8 mouse cellular contexts compared by ENCODE assay signal in the genomic region with DNA sequence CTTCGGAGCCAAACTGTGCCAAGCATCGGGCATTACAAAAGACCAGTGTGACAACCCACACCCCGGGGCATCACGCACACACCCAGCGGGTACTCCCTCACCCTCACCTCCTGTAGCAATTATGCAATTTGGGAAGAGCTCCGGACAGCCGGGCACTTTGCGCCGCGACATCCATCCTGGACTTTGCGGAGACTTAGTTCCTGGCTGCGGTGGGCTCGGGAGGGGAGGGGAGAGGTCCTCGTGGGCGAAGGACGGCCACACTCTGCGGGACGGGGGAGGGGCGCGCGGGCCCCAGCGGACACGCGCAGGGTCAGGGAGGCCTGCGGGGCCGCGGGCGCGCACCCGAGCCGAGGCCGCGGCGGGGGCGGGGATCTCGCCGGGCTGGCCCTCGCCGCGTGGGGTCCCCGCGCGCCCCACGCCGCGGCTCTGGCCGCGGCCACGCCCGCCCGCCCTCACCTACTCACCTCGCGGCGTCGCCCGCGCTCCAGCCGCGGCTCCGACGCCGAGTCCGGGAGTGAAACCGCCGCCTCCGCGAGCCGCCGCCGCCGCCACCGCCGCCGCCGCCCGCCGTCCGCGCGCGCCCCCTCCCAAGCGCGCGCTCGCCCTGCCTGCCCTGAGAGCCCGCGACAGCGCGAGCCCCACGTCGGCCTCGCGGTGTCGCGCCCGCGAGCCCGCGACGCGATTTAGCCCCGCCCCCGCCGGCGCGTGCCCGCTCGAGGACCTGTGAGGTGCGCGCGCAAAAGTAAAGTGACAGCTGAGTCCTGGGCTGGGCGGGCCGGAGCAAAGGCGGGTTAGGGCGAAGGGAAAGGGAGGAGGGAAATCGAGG. TPM values are rescaled to one million over a fixed set of nuclear protein-coding genes. Genes with fewer than 3 reads are reported as not detected.
DNase-seq lines count a peak whose midpoint lies in the region; ATAC-seq and TF ChIP-seq lines count a peak whose summit lies in the region.

No protein-coding gene starts in this region.

- no peaks in the 10 kb centered on the region for H3K36me3 ChIP-seq in forebrain, embryonic 14.5 days (ENCODE audit: control insufficient read depth, insufficient read depth, low read length)
- H3K36me3 ChIP-seq in liver, embryonic 15.5 days (replicated peaks), result no peaks in the 10 kb centered on the region
- H3K36me3 ChIP-seq in neural tube, embryonic 11.5 days (ENCODE audit: control insufficient read depth, insufficient read depth, low read length), result no peaks in the 10 kb centered on the region
- H3K36me3 ChIP-seq in stomach, postnatal 0 days (ENCODE audit: control insufficient read depth, insufficient read depth, low read length), result no peaks in the 10 kb centered on the region

- H3K4me2 ChIP-seq in forebrain, embryonic 14.5 days (ENCODE audit: low read length), result peak overlapping the region; percentile 61
- H3K4me2 ChIP-seq in liver, embryonic 15.5 days, result peak overlapping the region; percentile 68
- H3K4me2 ChIP-seq in neural tube, embryonic 11.5 days (ENCODE audit: low read depth), result peak overlapping the region; percentile 67
- H3K4me2 ChIP-seq in stomach, postnatal 0 days (replicated peaks; ENCODE audit: low read depth), result peak overlapping the region; percentile 73

- no peaks in the 10 kb centered on the region for H3K4me1 ChIP-seq in forebrain, embryonic 14.5 days (ENCODE audit: control insufficient read depth, insufficient read depth, low read length)
- H3K4me1 ChIP-seq in liver, embryonic 15.5 days (replicated peaks), result no peaks in the 10 kb centered on the region; the same call in 1 of the 2 replicates
- H3K4me1 ChIP-seq in neural tube, embryonic 11.5 days (ENCODE audit: control insufficient read depth, insufficient read depth, low read length), result 0 out of 2 replicates have a peak, but pooled peaks cover 2% of the 10 kb centered on the region
- no peaks in the 10 kb centered on the region for H3K4me1 ChIP-seq in stomach, postnatal 0 days (replicated peaks; ENCODE audit: control insufficient read depth, insufficient read depth)

- intact Hi-C loops in heart, postnatal 10 days (cut with DNase I), result loop anchor here (5.0 kb wide), 1 partner anchor 561 kb away; the partner anchor contains the start of gene Ube2e1

- TF ChIP-seq CTCF in stomach, postnatal 0 days (IDR thresholded peaks at IDR 0.05; ENCODE audit: low read depth), result no peak

- peak overlapping the region; percentile 77 for H3K9ac ChIP-seq in forebrain, embryonic 14.5 days (ENCODE audit: low read length)
- H3K9ac ChIP-seq in liver, embryonic 15.5 days, result peak overlapping the region; percentile 37; the same call in 1 of the 2 replicates
- peak overlapping the region; percentile 81 for H3K9ac ChIP-seq in neural tube, embryonic 11.5 days (ENCODE audit: low read length)
- H3K9ac ChIP-seq in stomach, postnatal 0 days (ENCODE audit: low read length), result peak overlapping the region; percentile 88

- peak overlapping the region; percentile 70; the same call in 1 of the 2 replicates for H3K27ac ChIP-seq in forebrain, embryonic 14.5 days (ENCODE audit: low read depth, low read length)
- H3K27ac ChIP-seq in liver, embryonic 15.5 days (replicated peaks), result no peak overlapping the region
- H3K27ac ChIP-seq in neural tube, embryonic 11.5 days (ENCODE audit: low read depth, low read length), result 0 out of 2 replicates have a peak overlapping the region, but pooled peaks have one; percentile 53
- H3K27ac ChIP-seq in stomach, postnatal 0 days (replicated peaks), result peak overlapping the region; percentile 93

- WGBS in forebrain, embryonic 14.5 days, result under 1% methylated on average over 79 of the region's 116 CpGs
- 1% methylated on average over 74 of the region's 116 CpGs for WGBS in liver, embryonic 15.5 days (ENCODE audit: insufficient replicate concordance)
- WGBS in neural tube, embryonic 11.5 days, result 0% methylated on average over 45 of the region's 116 CpGs
- WGBS in stomach, postnatal 0 days, result under 1% methylated on average over 86 of the region's 116 CpGs

- peak overlapping the region; percentile 60 for H3K4me3 ChIP-seq in forebrain, embryonic 14.5 days (ENCODE audit: low read depth, low read length)
- H3K4me3 ChIP-seq in liver, embryonic 15.5 days (replicated peaks), result peak overlapping the region; percentile 58
- peak overlapping the region; percentile 72 for H3K4me3 ChIP-seq in neural tube, embryonic 11.5 days (ENCODE audit: low read depth, low read length)
- H3K4me3 ChIP-seq in stomach, postnatal 0 days (ENCODE audit: low read depth, low read length), result peak overlapping the region; percentile 72

- peak; percentile 72 for ATAC-seq in CD4-positive, CD25-positive, alpha-beta regulatory T cell, adult 4 months
- ATAC-seq in forebrain, embryonic 14.5 days, result peak; percentile 90
- ATAC-seq in liver, embryonic 15.5 days (ENCODE audit: insufficient read depth), result peak; percentile 88
- peak; percentile 92 for ATAC-seq in neural tube, embryonic 11.5 days (ENCODE audit: insufficient read depth, low FRiP score, low TSS enrichment)
- ATAC-seq in stomach, postnatal 0 days (ENCODE audit: low FRiP score, low TSS enrichment), result peak; percentile 97

- no peaks in the 10 kb centered on the region for H3K27me3 ChIP-seq in forebrain, embryonic 14.5 days (replicated peaks; ENCODE audit: control insufficient read depth, insufficient read depth, low read length)
- H3K27me3 ChIP-seq in liver, embryonic 15.5 days, result peaks cover 15% of the 10 kb centered on the region; the same call in 1 of the 2 replicates
- no peaks in the 10 kb centered on the region for H3K27me3 ChIP-seq in neural tube, embryonic 11.5 days (ENCODE audit: control insufficient read depth, insufficient read depth, low read length)
- no peaks in the 10 kb centered on the region for H3K27me3 ChIP-seq in stomach, postnatal 0 days (ENCODE audit: control insufficient read depth, insufficient read depth, low read length)

- TF ChIP-seq EP300 in stomach, postnatal 0 days (optimal IDR thresholded peaks at IDR 0.05), result no peak

- DNase-seq in c-Kit-positive CD71-positive TER-119-negative erythroid progenitor cells, embryonic 14.5 days (ENCODE audit: low read depth), result peak; percentile 77
- DNase-seq in forebrain, embryonic 14.5 days (ENCODE audit: low spot score), result peak; percentile 93
- peak; percentile 93 to 96 for DNase-seq in heart, postnatal 10 days
- peak; percentile 93 to 96 for DNase-seq in kidney, postnatal 4 days
- peak; percentile 92 for DNase-seq in neural tube, embryonic 11.5 days (ENCODE audit: low spot score)
- peak; percentile 95 for DNase-seq in stomach, postnatal 0 days (ENCODE audit: low spot score)

- no peaks in the 10 kb centered on the region for H3K9me3 ChIP-seq in forebrain, embryonic 14.5 days (replicated peaks; ENCODE audit: control insufficient read depth, low read length)
- H3K9me3 ChIP-seq in liver, embryonic 15.5 days (replicated peaks), result no peaks in the 10 kb centered on the region
- H3K9me3 ChIP-seq in neural tube, embryonic 11.5 days (ENCODE audit: control insufficient read depth, low read length), result no peaks in the 10 kb centered on the region
- no peaks in the 10 kb centered on the region for H3K9me3 ChIP-seq in stomach, postnatal 0 days (ENCODE audit: control insufficient read depth, low read length)

RNA-seq across cellular contexts. Expression of gene Ube2e2, which starts 0.7 kb away (rescaled TPM):
- polyA plus RNA-seq in CD4-positive, CD25-positive, alpha-beta regulatory T cell, adult 4 months (2017; shearing (Covaris generic)), result 1 to 10 TPM in 1 of 2 experiments, not detected in 1; 1.4 TPM
- polyA plus RNA-seq in forebrain, embryonic 14.5 days (2014; fragmentation: Nextera tagmentation; extraction: Ambion mirVana), result 92.6 and 112 TPM in 2 replicates
- 10 to 100 TPM; 32.3 to 33.8 TPM for total RNA-seq in heart, postnatal 10 days (2021)
- 6.2 and 8.8 TPM in 2 replicates for polyA plus RNA-seq in liver, embryonic 15.5 days (2015; fragmentation: Nextera tagmentation; extraction: Ambion mirVana)
- polyA plus RNA-seq in neural tube, embryonic 11.5 days (2014; fragmentation: Nextera tagmentation; extraction: Ambion mirVana), result 50.6 and 53.3 TPM in 2 replicates
- 61.5 and 70.8 TPM in 2 replicates for polyA plus RNA-seq in stomach, postnatal 0 days (2015; fragmentation: Nextera tagmentation; extraction: Ambion mirVana)

Comparison
In these comparisons a context has a peak if more than half of its experiments do, and no peak if none do; other contexts are left out.
1. H3K9ac ChIP-seq: peak in every context shown above with its lines; median percentile 88 in stomach, postnatal 0 days; 81 in neural tube, embryonic 11.5 days; 77 in forebrain, embryonic 14.5 days; 37 in liver, embryonic 15.5 days.